Mouse (Mus musculus): ENCODE results near the gene Adk.

GRCm38 (mm10) chr14:21275786-21276185 lies 223.4 kb downstream of the Adk start:
- TF ChIP-seq POLR2A (IDR thresholded peaks at IDR 0.05; ENCODE audit: borderline replicate concordance, control insufficient read depth, low read depth, low read length) (no peak), CTCF (IDR thresholded peaks at IDR 0.05; ENCODE audit: control insufficient read depth, insufficient read depth, low read length) (no peak)
